Mouse (Mus musculus) liver, adult 2 months (tissue): Measurements from ENCODE around the gene Fam222b.

ENCODE experiments used
- CTCF ChIP-seq: fragments of 200-500 bp; IDR thresholded peaks from 2 replicates; pipeline ENCODE4 v1.5.1; 2011; ENCODE audit warnings: low read depth, low read length, control low read depth
- POLR2A ChIP-seq: fragments of 200-500 bp; IDR thresholded peaks from 2 replicates; pipeline ENCODE4 v1.6.1; 2011; ENCODE audit warnings: low read length, control low read depth; ENCODE audit not compliant: insufficient read depth; ENCODE audit errors: extremely low read depth

GRCm38 (mm10) chr11:78062563-78062962 lies 31.9 kb upstream of the Fam222b start:
- TF ChIP-seq POLR2A (no peak), CTCF (no peak)
